Mouse (Mus musculus): ENCODE data around the gene Zfp648.

The Zfp648 gene

GRCm38 (mm10) chr1:154200955-154201722 is at the start of gene Zfp648:
Gene Zfp648 (plus strand): TSS chr1:154201187.
- no peak for DNase-seq (ENCODE audit: extremely low read depth, insufficient read length, low spot score)

GRCm38 (mm10) chr1:154152539-154152938 is 48.4 kb upstream of the Zfp648 start:
- no peak for DNase-seq (ENCODE audit: extremely low read depth, insufficient read length, low spot score)

GRCm38 (mm10) chr1:154153800-154154199 is 47.2 kb upstream of the Zfp648 start:
- DNase-seq (ENCODE audit: extremely low read depth, insufficient read length, low spot score) = no peak

GRCm38 (mm10) chr1:154156177-154157062 is 44.6 kb upstream of the Zfp648 start:
- DNase-seq (ENCODE audit: extremely low read depth, insufficient read length, low spot score) = no peak

GRCm38 (mm10) chr1:154157131-154157530 is 43.9 kb upstream of the Zfp648 start:
- DNase-seq (ENCODE audit: extremely low read depth, insufficient read length, low spot score) = no peak

GRCm38 (mm10) chr1:154167696-154168095 is 33.3 kb upstream of the Zfp648 start:
- no peak for DNase-seq (ENCODE audit: extremely low read depth, insufficient read length, low spot score)

GRCm38 (mm10) chr1:154175334-154175733 is 25.7 kb upstream of the Zfp648 start:
- DNase-seq (ENCODE audit: extremely low read depth, insufficient read length, low spot score) = no peak

GRCm38 (mm10) chr1:154177781-154178180 is 23.2 kb upstream of the Zfp648 start:
- no peak for DNase-seq (ENCODE audit: extremely low read depth, insufficient read length, low spot score)

- no peak for DNase-seq (ENCODE audit: extremely low read depth, insufficient read length, low spot score)
Observed at GRCm38 (mm10) chr1:154178541-154179155, 22.3 kb upstream of the Zfp648 start.

GRCm38 (mm10) chr1:154180952-154181351 is 20.0 kb upstream of the Zfp648 start:
- DNase-seq (ENCODE audit: extremely low read depth, insufficient read length, low spot score) = no peak

- no peak for DNase-seq (ENCODE audit: extremely low read depth, insufficient read length, low spot score)
Observed at GRCm38 (mm10) chr1:154182396-154183076, 18.5 kb upstream of the Zfp648 start.

GRCm38 (mm10) chr1:154183077-154183751 is 17.8 kb upstream of the Zfp648 start:
- no peak for DNase-seq (ENCODE audit: extremely low read depth, insufficient read length, low spot score)

GRCm38 (mm10) chr1:154188229-154188628 is 12.8 kb upstream of the Zfp648 start:
- DNase-seq (ENCODE audit: extremely low read depth, insufficient read length, low spot score) = no peak

- DNase-seq (ENCODE audit: extremely low read depth, insufficient read length, low spot score) = no peak
Observed at GRCm38 (mm10) chr1:154188631-154189030, 12.4 kb upstream of the Zfp648 start.

- no peak for DNase-seq (ENCODE audit: extremely low read depth, insufficient read length, low spot score)
Observed at GRCm38 (mm10) chr1:154189842-154190530, 11.0 kb upstream of the Zfp648 start.

- no peak for DNase-seq (ENCODE audit: extremely low read depth, insufficient read length, low spot score)
Observed at GRCm38 (mm10) chr1:154198896-154199295, 2.1 kb upstream of the Zfp648 start.

GRCm38 (mm10) chr1:154202580-154202979 is 1.6 kb downstream of the Zfp648 start:
- DNase-seq (ENCODE audit: extremely low read depth, insufficient read length, low spot score) = no peak

GRCm38 (mm10) chr1:154203386-154203785 is 2.4 kb downstream of the Zfp648 start:
- DNase-seq (ENCODE audit: extremely low read depth, insufficient read length, low spot score) = no peak

Measured in 3134 (cell line).